Mouse (Mus musculus): Measurements from ENCODE around the gene Gm49353. TPM values are rescaled to one million over a fixed set of nuclear protein-coding genes. Genes with fewer than 3 reads are reported as not detected.

The Gm49353 gene
- not detected in 2 replicates for total RNA-seq (2015; ENCODE audit: low replicate concordance)
- total RNA-seq (2017; ENCODE audit: low replicate concordance), result not detected in 2 replicates

DNA sequence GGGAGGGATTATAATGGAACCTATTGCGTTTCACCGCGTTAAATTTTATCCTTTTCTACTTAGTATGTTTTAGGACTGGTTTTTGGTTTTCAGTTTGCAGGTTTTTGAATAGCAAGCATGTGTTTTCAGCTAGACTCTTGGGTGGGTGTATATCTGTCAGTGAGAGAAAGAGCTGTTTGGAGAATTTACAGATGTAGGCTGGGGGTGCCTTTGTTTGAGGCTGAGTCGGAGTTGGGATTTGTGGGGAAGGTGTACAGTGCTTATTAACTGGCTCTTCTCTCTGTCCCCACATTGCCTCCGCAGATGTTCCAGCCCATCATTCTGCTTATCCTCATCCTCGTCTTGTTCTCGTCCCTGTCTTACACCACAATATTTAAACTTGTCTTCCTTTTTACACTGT is at the start of gene Gm49353:
TSS of gene Gm49353 (plus strand) at position 313 of the 400 bp plus-strand sequence.
- no peak for ATAC-seq (replicated peaks; ENCODE audit: low FRiP score, poor library complexity, severe bottlenecking)

- ATAC-seq (replicated peaks; ENCODE audit: low FRiP score, poor library complexity, severe bottlenecking), result no peak
Observed at GRCm38 (mm10) chr10:29155304-29155703, 43.5 kb upstream of the Gm49353 start.

DNA sequence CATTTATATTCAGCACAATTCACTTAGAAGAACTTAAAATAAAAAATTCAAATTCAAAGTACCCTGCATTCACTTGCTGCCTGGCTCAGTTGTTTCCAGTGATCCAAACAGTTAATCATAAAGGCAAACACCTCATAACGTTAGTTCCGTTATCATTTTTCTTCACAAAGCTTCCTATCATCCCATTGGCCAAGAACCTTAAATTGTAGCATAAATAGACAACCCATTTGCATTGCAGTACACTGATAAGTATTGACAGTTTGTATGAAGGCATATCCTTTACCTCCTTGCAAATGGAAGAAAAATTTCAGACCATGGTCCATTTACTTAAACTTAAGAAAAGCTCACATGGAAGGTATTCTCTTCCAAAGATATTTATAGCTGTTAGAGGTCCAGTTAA is 37.1 kb upstream of the Gm49353 start:
- no peak for ATAC-seq (replicated peaks; ENCODE audit: low FRiP score, poor library complexity, severe bottlenecking)

DNA sequence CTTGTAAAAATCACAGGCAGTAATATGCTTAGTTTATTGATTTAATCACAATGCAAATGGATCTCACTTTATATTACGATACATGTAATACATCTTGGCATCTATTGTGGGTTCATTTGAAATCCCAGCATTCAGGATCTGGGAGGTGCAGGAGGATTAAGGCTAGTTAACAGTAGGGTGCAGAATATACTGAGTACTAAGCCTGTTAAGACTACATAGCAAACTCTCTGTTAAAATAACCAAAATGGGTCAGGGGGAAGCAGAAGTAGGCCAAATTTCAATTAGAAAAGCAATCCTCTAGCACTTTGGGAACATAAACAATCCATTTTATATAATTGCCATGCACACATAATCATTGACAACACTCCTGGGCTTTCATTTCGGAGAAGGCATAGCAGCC is 25.0 kb upstream of the Gm49353 start:
- ATAC-seq (replicated peaks; ENCODE audit: low FRiP score, poor library complexity, severe bottlenecking), result no peak

- no peak for ATAC-seq (replicated peaks; ENCODE audit: low FRiP score, poor library complexity, severe bottlenecking)
Observed at GRCm38 (mm10) chr10:29175656-29176055, 23.1 kb upstream of the Gm49353 start.

DNA sequence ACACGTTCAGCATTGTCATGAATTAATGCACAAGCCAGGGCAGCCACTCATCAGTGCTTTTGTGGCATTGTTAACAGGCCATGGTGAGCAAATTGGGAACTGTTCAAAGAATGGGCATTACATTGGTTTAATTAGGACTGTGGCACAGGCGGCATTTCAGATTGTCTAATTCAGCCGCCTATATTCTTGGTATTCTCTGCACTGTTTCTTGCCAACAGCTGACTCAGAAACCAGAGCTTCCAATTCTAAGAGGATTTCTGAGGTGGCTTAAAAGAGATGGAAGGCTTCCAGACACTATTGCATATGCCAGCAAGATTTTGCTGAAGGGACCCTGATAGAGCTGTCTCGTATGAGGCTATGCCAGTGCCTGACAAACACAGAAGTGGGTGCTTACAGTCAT is 21.9 kb upstream of the Gm49353 start:
- no peak for ATAC-seq (replicated peaks; ENCODE audit: low FRiP score, poor library complexity, severe bottlenecking)

GRCm38 (mm10) chr10:29178003-29178402 is 20.8 kb upstream of the Gm49353 start:
- no peak for ATAC-seq (replicated peaks; ENCODE audit: low FRiP score, poor library complexity, severe bottlenecking)

- no peak for ATAC-seq (replicated peaks; ENCODE audit: low FRiP score, poor library complexity, severe bottlenecking)
Observed at GRCm38 (mm10) chr10:29180210-29180609, 18.5 kb upstream of the Gm49353 start.

- ATAC-seq (replicated peaks; ENCODE audit: low FRiP score, poor library complexity, severe bottlenecking), result no peak
Observed at GRCm38 (mm10) chr10:29181046-29181445, 17.7 kb upstream of the Gm49353 start.

DNA sequence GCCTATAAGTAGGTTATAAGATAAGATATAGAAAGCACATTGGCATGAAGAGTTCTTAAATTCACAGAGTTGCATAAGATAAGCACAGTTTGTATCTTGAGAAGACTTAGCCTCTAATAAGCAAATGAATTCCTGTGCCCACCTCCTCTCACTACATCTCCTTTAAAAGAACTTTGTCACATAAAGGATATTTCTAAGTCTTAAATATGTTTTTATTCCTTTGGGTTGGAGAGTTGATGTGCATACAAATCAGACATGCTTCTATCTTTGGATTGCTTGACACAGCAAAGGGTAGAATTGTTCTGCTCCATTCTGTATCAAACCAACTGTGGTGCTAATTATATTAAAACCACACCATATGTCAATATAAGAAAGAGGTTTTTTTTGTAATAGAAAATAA is 5.0 kb upstream of the Gm49353 start:
- no peak for ATAC-seq (replicated peaks; ENCODE audit: low FRiP score, poor library complexity, severe bottlenecking)

DNA sequence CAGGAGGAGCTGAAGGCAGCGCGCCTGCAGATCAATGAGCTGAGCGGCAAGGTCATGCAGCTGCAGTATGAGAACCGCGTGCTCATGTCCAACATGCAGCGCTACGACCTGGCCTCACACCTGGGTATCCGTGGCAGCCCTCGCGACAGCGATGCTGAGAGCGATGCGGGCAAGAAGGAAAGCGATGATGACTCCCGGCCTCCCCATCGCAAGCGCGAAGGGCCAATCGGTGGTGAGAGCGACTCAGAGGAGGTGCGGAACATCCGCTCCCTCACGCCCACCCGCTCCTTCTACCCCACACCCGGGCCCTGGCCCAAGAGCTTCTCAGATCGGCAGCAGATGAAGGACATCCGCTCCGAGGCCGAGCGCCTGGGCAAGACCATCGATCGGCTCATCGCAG is 1.9 kb upstream of the Gm49353 start:
- ATAC-seq (replicated peaks; ENCODE audit: low FRiP score, poor library complexity, severe bottlenecking), result no peak

DNA sequence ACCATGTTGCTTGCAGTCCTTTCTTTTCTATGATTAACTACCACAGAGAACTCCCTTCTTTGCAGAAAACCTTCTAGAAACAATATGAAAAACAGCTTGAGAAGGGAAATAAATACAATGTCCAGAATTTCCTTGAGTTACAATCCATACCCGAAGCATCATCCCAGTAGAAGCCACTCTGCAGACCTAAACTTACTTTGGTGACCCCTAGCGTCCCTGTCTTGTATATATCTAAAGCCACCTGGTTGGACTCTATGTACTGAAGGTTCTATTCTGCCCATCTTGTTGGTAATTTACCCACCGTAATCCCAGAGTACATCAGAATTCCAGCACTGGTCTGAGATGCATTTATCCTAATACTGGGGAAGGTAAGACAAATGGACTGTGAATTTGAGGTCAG is 1.1 kb downstream of the Gm49353 start:
- ATAC-seq (replicated peaks; ENCODE audit: low FRiP score, poor library complexity, severe bottlenecking), result no peak

DNA sequence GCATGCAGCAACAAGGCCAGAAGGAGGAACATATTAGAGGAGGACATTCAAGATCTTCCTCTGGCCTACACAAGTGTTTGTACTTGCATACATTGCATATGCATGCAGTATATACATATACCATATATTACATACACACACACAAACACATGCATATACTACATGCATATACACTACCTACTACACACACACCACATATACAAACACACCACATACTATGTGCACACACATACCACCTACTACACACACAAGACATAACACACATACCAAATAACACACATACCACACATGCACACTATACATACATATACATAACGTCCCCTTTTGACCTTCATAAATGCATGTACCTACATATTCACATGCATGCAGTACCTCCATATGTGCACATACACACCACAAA is 1.9 kb downstream of the Gm49353 start:
- ATAC-seq (replicated peaks; ENCODE audit: low FRiP score, poor library complexity, severe bottlenecking), result no peak

DNA sequence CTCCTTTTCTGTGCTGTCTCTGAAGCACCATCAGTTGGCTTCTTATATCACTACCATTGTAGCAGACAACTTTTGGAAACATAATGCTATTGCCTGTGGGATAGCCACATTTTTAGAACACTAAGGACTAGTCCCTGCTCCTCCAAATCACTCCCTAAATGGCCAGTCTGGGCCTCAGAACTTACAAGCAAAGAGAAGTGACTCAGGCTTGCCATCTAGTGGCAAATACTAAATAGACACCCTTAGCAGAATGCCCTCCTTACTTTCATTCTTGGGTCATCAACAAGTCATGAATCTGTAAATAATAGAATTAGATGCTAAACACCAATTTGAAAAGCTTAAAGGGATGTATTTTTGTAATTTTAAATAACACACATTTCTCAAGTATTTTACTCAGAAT is 8.0 kb downstream of the Gm49353 start:
- no peak for ATAC-seq (replicated peaks; ENCODE audit: low FRiP score, poor library complexity, severe bottlenecking)

- no peak for ATAC-seq (replicated peaks; ENCODE audit: low FRiP score, poor library complexity, severe bottlenecking)
Observed at GRCm38 (mm10) chr10:29208735-29209134, 10.0 kb downstream of the Gm49353 start.

- no peak for ATAC-seq (replicated peaks; ENCODE audit: low FRiP score, poor library complexity, severe bottlenecking)
Observed at GRCm38 (mm10) chr10:29211453-29211852, 12.7 kb downstream of the Gm49353 start, which contains the start of gene 9330159F19Rik. TSS of gene 9330159F19Rik (plus strand) at chr10:29211606.

GRCm38 (mm10) chr10:29213534-29214100 is 14.9 kb downstream of the Gm49353 start:
- no peak for ATAC-seq (replicated peaks; ENCODE audit: low FRiP score, poor library complexity, severe bottlenecking)

DNA sequence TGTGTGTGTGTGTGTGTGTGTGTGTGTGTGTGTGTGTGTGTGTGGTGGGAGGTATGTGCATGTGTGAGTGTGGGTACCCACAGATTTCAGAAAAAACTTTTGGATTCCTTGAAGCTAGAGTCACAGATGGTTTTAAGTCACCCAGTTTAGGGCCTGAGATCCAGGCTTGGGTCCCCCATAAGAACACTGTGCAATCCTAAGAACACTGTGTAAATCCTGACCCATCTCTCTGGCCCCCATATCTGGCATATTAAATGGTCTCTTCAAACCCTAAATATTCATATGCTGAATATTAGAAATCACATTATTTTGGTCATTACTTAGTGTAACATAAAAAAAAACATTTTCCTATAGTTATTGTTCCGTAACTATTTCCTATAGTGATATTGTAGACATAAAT is 18.2 kb downstream of the Gm49353 start:
- no peak for ATAC-seq (replicated peaks; ENCODE audit: low FRiP score, poor library complexity, severe bottlenecking)

DNA sequence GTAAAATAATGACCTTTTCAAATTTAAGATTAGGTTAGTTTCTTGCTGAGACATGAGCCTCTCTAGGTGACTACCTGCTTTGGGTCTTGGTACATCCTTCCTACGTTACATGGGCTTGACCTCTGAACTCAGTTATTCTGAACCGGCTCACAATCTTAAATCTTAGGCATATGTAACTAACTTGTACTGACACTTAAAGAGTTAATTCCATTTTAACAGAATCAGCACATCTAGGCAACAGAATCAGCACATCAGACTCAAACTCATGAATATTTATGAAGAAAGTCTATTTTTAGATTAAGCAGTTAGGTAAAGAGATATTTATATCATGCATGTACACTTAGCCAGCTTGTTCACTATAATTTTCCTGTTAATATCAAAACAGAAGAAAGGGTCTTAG is 18.7 kb downstream of the Gm49353 start:
- no peak for ATAC-seq (replicated peaks; ENCODE audit: low FRiP score, poor library complexity, severe bottlenecking)

GRCm38 (mm10) chr10:29225329-29225728 is 26.6 kb downstream of the Gm49353 start:
- no peak for ATAC-seq (replicated peaks; ENCODE audit: low FRiP score, poor library complexity, severe bottlenecking)

DNA sequence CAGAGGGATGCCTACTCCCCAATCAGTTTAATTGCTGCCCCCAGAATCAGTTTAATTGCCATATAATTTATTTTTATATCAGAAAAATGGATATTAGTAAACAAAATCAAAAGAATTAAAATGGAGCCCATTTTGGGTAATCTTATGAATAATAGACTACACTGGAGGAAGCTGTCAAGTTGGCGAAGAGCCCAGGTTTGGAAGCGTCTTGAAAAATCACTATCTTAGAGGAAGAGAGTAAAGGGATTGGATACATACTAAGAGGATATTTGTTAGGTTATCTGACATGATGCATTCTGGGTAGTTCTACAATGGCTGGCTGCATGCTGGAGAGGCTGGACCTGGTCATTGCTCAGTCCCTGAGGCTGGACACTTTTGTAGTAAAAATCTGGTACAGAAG is 32.5 kb downstream of the Gm49353 start:
- no peak for ATAC-seq (replicated peaks; ENCODE audit: low FRiP score, poor library complexity, severe bottlenecking)
